Mouse (Mus musculus) lung, adult 2 months (tissue): ENCODE measurements around the gene Adamts10.

Experiments used
- CTCF ChIP-seq: fragments of 200-500 bp; IDR thresholded peaks from 2 replicates; pipeline ENCODE4 v1.5.1; 2011; ENCODE audit warnings: mild to moderate bottlenecking, low read length, control low read depth; ENCODE audit not compliant: insufficient read depth
- POLR2A ChIP-seq: fragments of 200-500 bp; IDR thresholded peaks from 2 replicates; pipeline ENCODE4 v1.6.1; 2011; ENCODE audit warnings: low read depth, mild to moderate bottlenecking, control low read depth, low read length, borderline replicate concordance; ENCODE audit errors: extremely low read depth

GRCm38 (mm10) chr17:33584061-33584460 is 60.1 kb downstream of the Adamts10 start:
- no peak for TF ChIP-seq CTCF
- TF ChIP-seq POLR2A: no peak
